Mouse (Mus musculus) hindbrain, embryonic 14.5 days (tissue): ENCODE data around the gene Ankrd52. TPM values are rescaled to one million over a fixed set of nuclear protein-coding genes. Genes with fewer than 3 reads are reported as not detected.
A peak's percentile ranks its signal among the peaks of the same experiment; 100 is the strongest.

Source experiments
- ATAC-seq: fragments of 200-750 bp; cut with Nextera tagmentation; 2 replicates; pipeline ENCODE4 v1.8.0; 2017; ENCODE audit warnings: moderate number of reproducible peaks, mild to moderate bottlenecking, moderate TSS enrichment, moderate library complexity; ENCODE audit not compliant: low FRiP score
- DNase-seq: peaks from one replicate; pipeline ENCODE4 v3.0.0-alpha.2; 2015; ENCODE audit warnings: low spot score
- H3K27ac ChIP-seq: fragments of 300-500 bp; sonication (generic); 2 replicates; pipeline ENCODE4 v1.5.1; 2014; ENCODE audit warnings: mild to moderate bottlenecking, moderate library complexity
- H3K27me3 ChIP-seq: fragments of 300-500 bp; sonication (generic); 2 replicates; pipeline ENCODE4 v1.6.1; 2014; ENCODE audit warnings: mild to moderate bottlenecking, low read length, mixed read lengths; ENCODE audit not compliant: control insufficient read depth, insufficient read depth
- H3K36me3 ChIP-seq: fragments of 300-500 bp; sonication (generic); replicated peaks from 2 replicates; pipeline ENCODE4 v1.6.1; 2014; ENCODE audit not compliant: control insufficient read depth, insufficient read depth
- H3K4me1 ChIP-seq: fragments of 300-500 bp; sonication (generic); replicated peaks from 2 replicates; pipeline ENCODE4 v1.6.1; 2014; ENCODE audit warnings: antibody characterized with exemption, low read length, mixed read lengths; ENCODE audit not compliant: control insufficient read depth, insufficient read depth
- H3K4me2 ChIP-seq: fragments of 300-500 bp; sonication (generic); replicated peaks from 2 replicates; pipeline ENCODE4 v1.6.1; 2014; ENCODE audit warnings: mild to moderate bottlenecking, moderate library complexity
- H3K4me3 ChIP-seq: fragments of 300-500 bp; sonication (generic); replicated peaks from 2 replicates; pipeline ENCODE4 v1.5.1; 2014; ENCODE audit warnings: mild to moderate bottlenecking, low read length
- H3K9ac ChIP-seq: fragments of 300-500 bp; sonication (generic); 2 replicates; pipeline ENCODE4 v1.6.1; 2014
- H3K9me3 ChIP-seq: fragments of 300-500 bp; sonication (generic); 2 replicates; pipeline ENCODE4 v1.6.1; 2016; ENCODE audit warnings: low read length; ENCODE audit not compliant: control insufficient read depth
- WGBS: fragments of 180-500 bp; shearing (Covaris S2); extraction: QIAGEN DNeasy Blood & Tissue Kit; methylation state at CpG from one replicate; pipeline ENCODE4 v1.1.7; 2014; 5-methylcytosine and 5-hydroxymethylcytosine counted together
- polyA plus RNA-seq: library from polyadenylated mRNA; unstranded; fragments of >200 nt; fragmentation: Nextera tagmentation; extraction: Ambion mirVana; gene quantifications from 2 replicates; pipeline ENCODE4 v1.2.1, GENCODE M21; 2014

Gene Ankrd52
- polyA plus RNA-seq, 1 experiment from 2014 or later = 13.0 TPM

DNA sequence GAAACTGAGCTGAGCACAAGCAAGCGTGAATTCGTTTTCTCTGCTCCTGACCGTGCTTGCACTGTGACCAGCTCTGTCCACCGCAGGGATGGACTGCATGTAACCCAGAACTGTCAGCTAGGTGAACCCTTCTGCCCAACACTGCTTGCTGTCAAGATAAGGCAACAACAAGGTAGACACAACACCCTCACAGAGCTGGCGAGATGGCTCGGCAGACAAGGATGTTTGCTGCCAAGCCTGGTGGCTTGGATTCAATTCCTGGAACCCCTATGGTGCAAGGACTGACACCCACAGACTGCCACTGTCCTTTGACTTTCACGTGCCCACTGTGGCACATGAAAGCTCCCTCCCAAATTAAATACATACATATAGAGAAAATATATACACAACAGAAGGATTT lies 27.0 kb downstream of the Ankrd52 start:
- H3K4me2 ChIP-seq = no peak overlapping the region
- H3K36me3 ChIP-seq = peaks cover 37% of the 10 kb centered on the region
- no peak overlapping the region for H3K4me3 ChIP-seq
- no peak overlapping the region for H3K9ac ChIP-seq
- peaks cover 8% of the 10 kb centered on the region; the same call in 1 of the 2 replicates for H3K4me1 ChIP-seq
- H3K27me3 ChIP-seq = no peaks in the 10 kb centered on the region
- no peak for ATAC-seq
- no peaks in the 10 kb centered on the region for H3K9me3 ChIP-seq
- no peak overlapping the region for H3K27ac ChIP-seq
- 90% methylated on average over 7 of the region's 7 CpGs for WGBS
- no peak for DNase-seq

DNA sequence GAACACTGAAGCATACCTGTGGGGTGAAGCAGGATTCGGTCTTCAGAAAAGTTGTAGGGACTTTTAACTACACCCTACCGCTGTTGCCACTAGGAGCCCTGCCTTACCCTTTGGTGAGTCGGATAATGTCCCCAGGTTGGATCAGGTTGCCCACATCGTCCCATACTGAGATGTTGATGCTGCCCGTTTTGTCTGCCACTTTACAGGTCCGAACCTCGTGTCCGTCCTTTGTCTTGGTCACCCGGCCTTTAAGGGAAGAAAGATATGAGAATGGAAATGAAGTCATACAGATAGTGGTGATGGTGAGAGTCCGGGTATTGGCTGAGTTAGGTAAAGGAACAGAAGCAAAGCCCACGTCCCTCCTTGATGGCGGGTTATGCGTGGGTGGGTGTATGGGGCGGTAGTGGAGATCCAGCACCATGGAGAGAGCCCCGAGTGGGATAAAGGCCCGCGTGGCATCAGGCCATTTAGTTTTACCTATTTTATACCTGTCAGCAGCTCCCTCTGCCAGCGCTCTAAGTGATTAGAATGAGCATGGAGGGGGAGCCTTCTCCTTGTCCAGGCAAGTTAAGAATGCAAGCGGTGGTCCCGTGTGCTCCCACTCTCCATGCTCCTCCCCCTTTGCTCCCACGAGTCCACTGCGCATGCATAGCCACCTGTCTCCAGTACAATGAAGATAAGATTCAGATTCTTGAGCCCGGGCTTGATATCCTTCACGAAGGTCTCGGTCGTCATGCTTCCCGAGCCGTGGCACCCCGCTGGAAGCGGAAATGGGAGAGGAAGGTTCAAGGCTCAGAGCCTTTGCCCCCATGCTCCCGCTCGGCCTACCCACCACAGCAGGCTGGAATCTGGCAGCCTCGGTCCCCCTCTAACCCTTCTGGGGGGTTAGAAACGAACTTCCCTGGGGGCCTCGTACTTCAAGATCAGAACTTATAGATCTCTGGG lies 31.9 kb downstream of the Ankrd52 start:
- H3K27ac ChIP-seq = peak overlapping the region; percentile 92
- H3K9ac ChIP-seq = peak overlapping the region; percentile 78
- 19% methylated on average over 35 of the region's 35 CpGs for WGBS
- ATAC-seq (0 out of 2 replicates have a peak, but pooled peaks have one; percentile 5), DNase-seq (peak; percentile 55)
- H3K27me3 ChIP-seq = no peaks in the 10 kb centered on the region
- peaks cover 31% of the 10 kb centered on the region for H3K36me3 ChIP-seq
- H3K4me1 ChIP-seq = peaks cover 36% of the 10 kb centered on the region
- peak overlapping the region; percentile 70 for H3K4me3 ChIP-seq
- H3K9me3 ChIP-seq = no peaks in the 10 kb centered on the region
- peak overlapping the region; percentile 91 for H3K4me2 ChIP-seq

DNA sequence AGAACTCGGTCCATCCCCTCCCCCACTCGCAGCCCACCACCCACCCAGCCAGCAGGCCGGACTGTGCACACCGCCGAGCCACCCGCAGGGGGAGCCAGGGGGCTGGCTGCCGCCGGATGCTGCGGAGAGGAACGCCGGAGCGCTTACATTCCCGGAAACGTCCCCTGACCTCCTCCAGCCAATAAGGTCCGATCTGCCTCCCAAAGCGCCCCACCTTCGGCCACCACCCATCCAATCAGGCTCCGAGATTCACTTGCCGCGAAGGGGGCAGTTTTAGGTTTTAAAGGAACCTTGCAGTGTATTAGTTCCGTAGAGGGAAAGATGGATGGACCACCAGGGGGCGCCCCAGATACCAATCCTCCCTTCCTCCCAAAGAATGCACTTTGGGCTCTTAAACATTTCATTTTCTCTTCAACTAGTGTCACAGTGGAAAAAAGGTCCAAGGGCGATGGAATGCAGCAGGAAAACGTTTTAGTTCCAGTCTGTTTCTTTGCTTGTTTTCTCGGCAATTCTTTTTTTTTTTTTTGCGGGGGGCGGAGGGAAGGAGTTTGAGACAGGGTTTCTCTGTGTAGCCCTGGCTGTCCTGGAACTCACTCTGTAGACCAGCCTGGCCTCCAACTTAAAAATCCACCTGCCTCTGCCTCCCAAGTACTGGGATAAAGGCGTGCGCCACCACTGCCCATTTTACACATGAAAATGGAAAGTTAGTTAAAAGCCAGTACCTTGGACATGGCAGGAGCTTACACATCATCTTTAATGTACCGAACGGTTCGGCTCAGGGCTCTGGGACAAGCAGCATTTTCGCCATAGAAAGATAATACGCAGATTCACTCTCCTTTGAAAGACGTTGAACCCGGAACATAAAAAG lies 33.0 kb downstream of the Ankrd52 start:
- peak overlapping the region; percentile 92 for H3K27ac ChIP-seq
- no peaks in the 10 kb centered on the region for H3K27me3 ChIP-seq
- DNase-seq = peak; percentile 96
- WGBS = 7% methylated on average over 36 of the region's 36 CpGs
- H3K9me3 ChIP-seq = no peaks in the 10 kb centered on the region
- H3K4me1 ChIP-seq = peaks cover 39% of the 10 kb centered on the region
- peak overlapping the region; percentile 70 for H3K4me3 ChIP-seq
- peak overlapping the region; percentile 78 for H3K9ac ChIP-seq
- peak; percentile 89 for ATAC-seq
- peaks cover 35% of the 10 kb centered on the region for H3K36me3 ChIP-seq
- H3K4me2 ChIP-seq = peak overlapping the region; percentile 91

DNA sequence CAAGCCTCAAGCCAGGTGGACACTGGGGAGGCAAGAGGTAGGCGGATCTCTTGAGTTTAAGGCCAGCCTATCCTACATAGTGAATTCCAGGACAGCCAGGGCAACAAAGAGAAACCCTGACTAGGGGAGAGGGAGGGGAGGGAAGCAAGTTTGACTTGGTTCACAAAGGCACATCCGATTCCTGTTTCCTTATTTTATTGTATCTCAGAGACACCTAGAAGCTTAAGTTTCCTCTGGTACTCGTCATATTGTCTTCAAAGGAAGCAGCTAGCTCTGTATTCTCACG lies 33.6 kb downstream of the Ankrd52 start:
- H3K4me2 ChIP-seq = peak overlapping the region; percentile 91
- 25% methylated on average over 4 of the region's 4 CpGs for WGBS
- H3K9me3 ChIP-seq = no peaks in the 10 kb centered on the region
- H3K27me3 ChIP-seq = no peaks in the 10 kb centered on the region
- ATAC-seq = no peak
- H3K4me1 ChIP-seq = peaks cover 39% of the 10 kb centered on the region
- peak overlapping the region; percentile 92 for H3K27ac ChIP-seq
- no peak for DNase-seq
- H3K36me3 ChIP-seq = peaks cover 38% of the 10 kb centered on the region
- H3K4me3 ChIP-seq = peak overlapping the region; percentile 70
- peak overlapping the region; percentile 78 for H3K9ac ChIP-seq

DNA sequence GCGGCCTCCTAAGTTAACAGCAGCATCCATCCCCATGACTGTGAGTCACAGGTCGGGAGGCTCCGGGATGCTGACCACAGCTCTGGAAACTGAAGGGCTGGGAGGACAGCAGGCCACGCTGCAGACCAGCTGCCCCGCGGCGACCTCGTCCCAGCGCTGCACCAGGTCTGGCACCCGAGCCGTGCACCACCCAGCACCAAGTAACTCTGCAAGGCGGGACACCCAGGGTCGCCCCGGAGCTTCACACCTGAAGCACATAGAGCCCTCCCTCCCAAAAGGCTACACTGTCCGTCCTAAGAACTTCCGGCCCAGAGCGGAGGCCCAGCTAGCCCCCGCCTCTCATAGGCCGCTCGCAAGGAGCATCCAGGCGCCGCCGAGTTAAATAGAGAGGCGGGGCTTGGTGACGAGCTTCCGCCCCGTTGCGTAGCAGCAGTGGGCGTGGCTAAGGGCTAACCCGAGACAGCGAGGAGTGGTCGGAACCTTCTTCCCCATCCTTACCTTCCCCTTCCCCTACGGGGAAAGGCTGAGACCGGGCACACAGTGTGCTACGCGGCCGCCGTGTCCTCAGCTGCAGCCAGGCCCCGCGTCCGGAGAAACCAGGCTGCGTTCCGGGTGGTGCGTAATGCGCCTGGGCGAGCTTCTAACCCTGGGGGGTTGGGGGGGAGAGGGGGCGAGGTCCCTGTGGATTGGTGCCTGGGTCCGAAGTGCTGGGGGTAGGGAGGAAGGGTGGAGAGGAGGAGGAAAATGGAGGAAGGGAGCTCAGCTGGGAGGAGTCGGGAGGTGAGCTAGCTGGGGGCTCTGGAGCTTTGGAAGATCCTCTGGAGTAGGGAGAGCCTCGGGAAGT lies 34.5 kb downstream of the Ankrd52 start, which contains the start of the genes Nabp2 and Rnf41:
Gene Nabp2, minus strand, starts transcription at position 282 of the 844 bp plus-strand sequence.
Gene Rnf41, plus strand, starts transcription at position 447 of the 844 bp plus-strand sequence.
- peak within 1 kb of the TSS; percentile 91 for H3K4me2 ChIP-seq
- peak within 1 kb of the TSS; percentile 70 for H3K4me3 ChIP-seq
- H3K9ac ChIP-seq = peak within 1 kb of the TSS; percentile 78
- no peaks in the 10 kb centered on the region for H3K27me3 ChIP-seq
- peaks cover 39% of the 10 kb centered on the region for H3K4me1 ChIP-seq
- H3K27ac ChIP-seq = peak within 1 kb of the TSS; percentile 92
- ATAC-seq (peak; percentile 92), DNase-seq (peak; percentile 97)
- H3K36me3 ChIP-seq = peaks cover 37% of the 10 kb centered on the region
- WGBS = under 1% methylated on average over 50 of the region's 50 CpGs
- H3K9me3 ChIP-seq = no peaks in the 10 kb centered on the region

DNA sequence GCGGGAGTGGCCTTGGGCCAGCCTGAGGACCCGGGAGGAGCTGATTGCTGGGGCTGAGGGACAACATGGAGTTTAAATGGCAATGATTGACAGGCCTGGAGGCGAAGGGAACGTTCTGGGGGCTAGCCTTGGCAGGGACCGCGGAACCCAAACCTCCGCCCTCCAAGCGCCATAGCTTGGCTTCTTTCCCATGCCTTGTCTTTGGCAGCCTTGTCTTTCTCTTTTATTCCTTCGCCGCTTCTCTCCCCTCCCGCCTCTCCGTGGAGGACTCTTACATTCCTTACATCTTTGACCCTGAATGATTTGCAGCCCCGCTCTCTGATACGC lies 35.1 kb downstream of the Ankrd52 start:
- Histone ChIP-seq H3K4me1 (peaks cover 39% of the 10 kb centered on the region), H3K9ac (peak overlapping the region; percentile 78), H3K4me3 (peak overlapping the region; percentile 70), H3K27me3 (no peaks in the 10 kb centered on the region), H3K4me2 (peak overlapping the region; percentile 91), H3K36me3 (peaks cover 37% of the 10 kb centered on the region), H3K9me3 (no peaks in the 10 kb centered on the region), H3K27ac (peak overlapping the region; percentile 92)
- 2% methylated on average over 14 of the region's 14 CpGs for WGBS
- ATAC-seq (no peak), DNase-seq (peak; percentile 26)

DNA sequence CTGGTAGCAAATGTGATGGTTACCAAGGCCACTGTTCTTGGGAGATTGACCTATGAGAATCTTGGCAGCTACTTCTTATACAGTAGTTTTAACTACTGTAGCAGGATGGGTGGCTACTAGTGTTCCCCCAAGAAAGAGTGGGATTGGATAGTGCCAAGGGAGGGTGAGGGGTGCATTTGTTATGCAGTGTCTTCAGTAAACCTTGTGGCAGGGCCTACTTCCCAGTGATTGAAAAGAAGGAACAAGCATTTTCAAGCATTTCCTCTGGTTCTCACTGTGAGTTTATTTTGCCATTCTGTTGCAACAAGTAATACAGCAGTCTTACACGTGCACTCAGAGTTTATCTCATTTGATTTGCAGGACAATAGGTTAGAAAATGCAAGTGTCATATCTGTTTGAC lies 35.6 kb downstream of the Ankrd52 start:
- H3K4me2 ChIP-seq = peak overlapping the region; percentile 91
- H3K27ac ChIP-seq = peak overlapping the region; percentile 92
- WGBS = 47% methylated on average over 1 of the region's 1 CpGs
- H3K9me3 ChIP-seq = no peaks in the 10 kb centered on the region
- peak overlapping the region; percentile 78 for H3K9ac ChIP-seq
- H3K36me3 ChIP-seq = peaks cover 37% of the 10 kb centered on the region
- peaks cover 39% of the 10 kb centered on the region for H3K4me1 ChIP-seq
- no peak for ATAC-seq
- peak overlapping the region; percentile 70 for H3K4me3 ChIP-seq
- no peak for DNase-seq
- no peaks in the 10 kb centered on the region for H3K27me3 ChIP-seq

DNA sequence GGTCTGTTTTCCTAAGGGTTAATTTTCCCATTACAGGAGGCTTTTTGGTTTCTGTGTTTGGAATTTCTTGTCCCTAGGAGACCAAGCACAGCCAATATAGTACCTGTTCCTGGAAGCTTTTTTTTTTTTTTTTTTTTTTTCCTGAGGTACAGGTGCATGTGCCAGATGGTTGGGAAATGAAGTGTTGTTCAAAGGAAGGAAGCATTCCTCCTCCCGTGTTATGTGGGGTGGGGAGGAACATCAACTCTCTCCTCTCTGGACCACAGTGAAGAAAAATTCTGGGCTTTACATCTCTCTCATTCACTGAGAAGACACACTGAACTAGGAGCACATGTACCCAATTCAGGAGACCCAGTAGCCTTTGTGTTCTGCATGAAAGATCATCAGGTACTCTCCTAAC lies 36.2 kb downstream of the Ankrd52 start:
- Histone ChIP-seq H3K9ac (peak overlapping the region; percentile 78), H3K9me3 (no peaks in the 10 kb centered on the region), H3K4me1 (peaks cover 39% of the 10 kb centered on the region), H3K27me3 (no peaks in the 10 kb centered on the region), H3K27ac (no peak overlapping the region), H3K4me2 (peak overlapping the region; percentile 91), H3K4me3 (no peak overlapping the region), H3K36me3 (peaks cover 37% of the 10 kb centered on the region)
- DNase-seq (no peak), ATAC-seq (no peak)
- 83% methylated on average over 1 of the region's 1 CpGs for WGBS
